ENCODE assay signal across 30 mouse cellular contexts in the genomic region with DNA sequence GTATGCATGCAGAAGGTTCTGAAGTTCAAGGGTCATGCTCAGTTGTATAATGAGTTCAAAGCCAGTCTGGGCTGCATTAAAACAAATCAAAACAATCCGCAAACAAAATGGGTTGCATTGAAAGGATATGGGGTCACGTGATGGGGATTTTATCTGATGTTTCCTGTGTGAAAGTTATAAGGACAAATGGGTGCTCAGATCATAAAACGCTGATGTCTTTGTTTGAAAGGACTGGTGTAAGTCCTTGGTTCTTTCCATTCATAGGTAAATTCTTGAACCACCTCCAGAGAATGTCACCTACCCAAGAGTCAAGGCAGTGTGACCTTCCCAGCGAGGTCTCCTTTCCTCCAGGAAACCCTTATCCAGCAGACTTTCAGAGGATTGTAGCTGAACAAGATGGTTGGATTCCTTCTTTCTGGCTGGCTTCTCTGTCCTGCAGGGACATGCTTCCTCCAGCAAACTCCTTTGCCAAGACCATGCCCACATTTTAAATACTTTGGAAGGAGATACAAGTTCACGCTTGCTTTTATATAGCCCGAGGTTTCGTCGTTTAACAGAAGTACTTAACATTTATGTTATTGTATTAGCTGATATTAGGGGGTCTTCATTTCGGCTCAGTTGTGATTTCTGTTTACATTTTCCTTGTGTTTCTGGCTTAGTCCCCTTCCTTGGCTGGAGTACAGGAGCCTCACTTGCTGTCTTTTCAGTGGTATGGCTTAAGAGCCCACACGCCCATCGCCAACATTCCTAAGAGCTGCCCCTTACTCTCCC.
DNase-seq lines count a peak whose midpoint lies in the region; ATAC-seq lines count a peak whose summit lies in the region.
"Had no signal": no experiment of that assay in that cellular context is flagged by ENCODE, and none has a peak within 500 bp of the region (broad histone marks: within the 10 kb centered on the region; RNA-seq: fewer than 3 reads in every experiment).

No protein-coding gene starts in this region.

- no peaks in the 10 kb centered on the region for H3K36me3 ChIP-seq in limb, embryonic 13.5 days
- H3K36me3 ChIP-seq in limb, embryonic 10.5 days = no peaks in the 10 kb centered on the region
- no peaks in the 10 kb centered on the region for H3K36me3 ChIP-seq in embryonic facial prominence, embryonic 14.5 days (ENCODE audit: control insufficient read depth, insufficient read depth, low read length)
- no peaks in the 10 kb centered on the region for H3K36me3 ChIP-seq in stomach, embryonic 14.5 days (ENCODE audit: control insufficient read depth, insufficient read depth, low read length)
- H3K36me3 ChIP-seq: heart, embryonic 10.5 days; heart, embryonic 15.5 days; hindbrain, embryonic 12.5 days; neural tube, embryonic 15.5 days had no signal

- peaks cover 17% of the 10 kb centered on the region for H3K4me1 ChIP-seq in limb, embryonic 13.5 days
- H3K4me1 ChIP-seq in limb, embryonic 10.5 days = peaks cover 19% of the 10 kb centered on the region
- peaks cover 11% of the 10 kb centered on the region; the same call in 1 of the 2 replicates for H3K4me1 ChIP-seq in embryonic facial prominence, embryonic 14.5 days (ENCODE audit: control insufficient read depth, insufficient read depth, low read length)
- H3K4me1 ChIP-seq in stomach, embryonic 14.5 days (ENCODE audit: control insufficient read depth, insufficient read depth, low read length) = peaks cover 18% of the 10 kb centered on the region; the same call in 1 of the 2 replicates
- H3K4me1 ChIP-seq: heart, embryonic 15.5 days; hindbrain, embryonic 12.5 days; neural tube, embryonic 15.5 days had no signal

- no peaks in the 10 kb centered on the region for H3K27me3 ChIP-seq in limb, embryonic 13.5 days
- no peaks in the 10 kb centered on the region for H3K27me3 ChIP-seq in limb, embryonic 10.5 days (ENCODE audit: low read depth, poor library complexity, severe bottlenecking)
- H3K27me3 ChIP-seq in embryonic facial prominence, embryonic 14.5 days (replicated peaks; ENCODE audit: control insufficient read depth, insufficient read depth, low read length) = no peaks in the 10 kb centered on the region
- H3K27me3 ChIP-seq in stomach, embryonic 14.5 days (ENCODE audit: control insufficient read depth, insufficient read depth, low read length) = no peaks in the 10 kb centered on the region
- H3K27me3 ChIP-seq: heart, embryonic 15.5 days; hindbrain, embryonic 12.5 days; neural tube, embryonic 15.5 days had no signal

- no peak overlapping the region for H3K4me3 ChIP-seq in limb, embryonic 13.5 days
- H3K4me3 ChIP-seq in limb, embryonic 10.5 days = no peak overlapping the region
- H3K4me3 ChIP-seq in embryonic facial prominence, embryonic 14.5 days (ENCODE audit: low read depth, low read length) = no peak overlapping the region
- no peak overlapping the region for H3K4me3 ChIP-seq in stomach, embryonic 14.5 days (ENCODE audit: low read depth, low read length)
- H3K4me3 ChIP-seq: heart, embryonic 10.5 days; heart, embryonic 15.5 days; hindbrain, embryonic 12.5 days; neural tube, embryonic 15.5 days had no signal

- no peak for ATAC-seq in limb, embryonic 13.5 days (ENCODE audit: low FRiP score, low read depth)
- peak; percentile 67 for ATAC-seq in embryonic facial prominence, embryonic 14.5 days (ENCODE audit: low read depth)
- no peak for ATAC-seq in stomach, embryonic 14.5 days (ENCODE audit: insufficient number of reproducible peaks, insufficient read depth, low FRiP score, low read depth)
- ATAC-seq: forebrain, embryonic 14.5 days; intestine, postnatal 0 days had no signal

- 68% methylated on average over 11 of the region's 11 CpGs for WGBS in limb, embryonic 13.5 days
- 83% methylated on average over 11 of the region's 11 CpGs for WGBS in limb, embryonic 10.5 days
- 66% methylated on average over 11 of the region's 11 CpGs for WGBS in embryonic facial prominence, embryonic 14.5 days
- WGBS in stomach, embryonic 14.5 days = 51% methylated on average over 11 of the region's 11 CpGs

- H3K4me2 ChIP-seq in limb, embryonic 13.5 days (replicated peaks) = no peak overlapping the region
- H3K4me2 ChIP-seq in embryonic facial prominence, embryonic 14.5 days (ENCODE audit: low read depth, low read length) = no peak overlapping the region
- H3K4me2 ChIP-seq in stomach, embryonic 14.5 days (replicated peaks; ENCODE audit: low read depth, low read length) = no peak overlapping the region
- H3K4me2 ChIP-seq: heart, embryonic 15.5 days; hindbrain, embryonic 12.5 days; neural tube, embryonic 15.5 days had no signal

- H3K9me3 ChIP-seq in limb, embryonic 13.5 days = no peaks in the 10 kb centered on the region
- no peaks in the 10 kb centered on the region for H3K9me3 ChIP-seq in limb, embryonic 10.5 days (replicated peaks)
- H3K9me3 ChIP-seq in embryonic facial prominence, embryonic 14.5 days (ENCODE audit: control insufficient read depth, low read length) = no peaks in the 10 kb centered on the region
- H3K9me3 ChIP-seq in stomach, embryonic 14.5 days (ENCODE audit: control insufficient read depth, low read depth, low read length) = no peaks in the 10 kb centered on the region
- H3K9me3 ChIP-seq: heart, embryonic 10.5 days; heart, embryonic 15.5 days; hindbrain, embryonic 12.5 days; neural tube, embryonic 15.5 days had no signal

- no peak for DNase-seq in limb, embryonic 10.5 days (ENCODE audit: low spot score)
- peak; percentile 74 for DNase-seq in embryonic facial prominence, embryonic 14.5 days (ENCODE audit: low spot score)
- no peak for DNase-seq in ovary, postnatal 36 days (ENCODE audit: low spot score)
- no peak for DNase-seq in left cerebral cortex, adult 8-10 months (ENCODE audit: low spot score in 2 of 2)
- no peak for DNase-seq in testis, postnatal 14 days (ENCODE audit: low spot score)
- DNase-seq: adrenal gland, postnatal 10 days; cerebellum, adult 11 months; cerebellum, adult 9-10 months; embryo, embryonic 11 days; gastrocnemius, postnatal 14 days; heart, adult 11 months; kidney, postnatal 14 days; layer of hippocampus, adult 9-11 months; liver; lung, adult 2 months; lung, postnatal 10 days; midbrain, embryonic 14.5 days; right cerebral cortex, adult 18-20 months; thymus, adult 18-20 months; thymus, postnatal 25 days had no signal

- no peak overlapping the region for H3K9ac ChIP-seq in limb, embryonic 13.5 days
- H3K9ac ChIP-seq in embryonic facial prominence, embryonic 14.5 days (ENCODE audit: low read depth, low read length) = no peak overlapping the region
- H3K9ac ChIP-seq in stomach, embryonic 14.5 days (replicated peaks; ENCODE audit: low read depth, low read length) = no peak overlapping the region
- H3K9ac ChIP-seq: heart, embryonic 15.5 days; hindbrain, embryonic 12.5 days; liver, embryonic 14.5 days; neural tube, embryonic 15.5 days had no signal

- H3K27ac ChIP-seq in limb, embryonic 13.5 days = 0 out of 2 replicates have a peak overlapping the region, but pooled peaks have one; percentile 3
- H3K27ac ChIP-seq in limb, embryonic 10.5 days = no peak overlapping the region
- no peak overlapping the region; the same call in 1 of the 2 replicates for H3K27ac ChIP-seq in embryonic facial prominence, embryonic 14.5 days (replicated peaks; ENCODE audit: low read depth, low read length)
- H3K27ac ChIP-seq in stomach, embryonic 14.5 days (ENCODE audit: low read length) = 0 out of 2 replicates have a peak overlapping the region, but pooled peaks have one; percentile 33
- H3K27ac ChIP-seq: heart, embryonic 10.5 days; heart, embryonic 15.5 days; hindbrain, embryonic 12.5 days; liver, embryonic 14.5 days; macrophage; neural tube, embryonic 15.5 days had no signal

Comparison
In these comparisons a context has a peak if more than half of its experiments do, and no peak if none do; other contexts are left out.
1. H3K27ac ChIP-seq: peak in limb, embryonic 13.5 days (single experiment) and stomach, embryonic 14.5 days (single experiment); none in limb, embryonic 10.5 days (single experiment) and embryonic facial prominence, embryonic 14.5 days (single experiment).